Mouse (Mus musculus) left cerebral cortex, postnatal 36 days (tissue): ENCODE measurements around the gene Gm8909. TPM values are rescaled to one million over a fixed set of nuclear protein-coding genes. Genes with fewer than 3 reads are reported as not detected.
"Not testable (repeated sequence)": the region's sequence is repeated elsewhere in the genome, so short reads cannot be mapped to it uniquely, and the experiment has no call there.

Source experiments
- DNase-seq, 2 experiments: peaks; one replicate each; pipeline ENCODE4 v3.0.0; 2021 to 2022; ENCODE audit warnings: low spot score in 2 of 2, mixed read lengths in 1 of 2
- intact Hi-C: fragments of 180-260 bp; cut with DNase I; formaldehyde crosslinking; loops from one replicate; pipeline ENCODE4 v1.15.1; 2025
- total RNA-seq, 2 experiments: library from RNA; stranded (reverse); gene quantifications; 2 replicates each; pipeline ENCODE4 v1.2.3; 2021

Gm8909 gene
- total RNA-seq, 2 experiments from 2014 or later: not detected

DNA sequence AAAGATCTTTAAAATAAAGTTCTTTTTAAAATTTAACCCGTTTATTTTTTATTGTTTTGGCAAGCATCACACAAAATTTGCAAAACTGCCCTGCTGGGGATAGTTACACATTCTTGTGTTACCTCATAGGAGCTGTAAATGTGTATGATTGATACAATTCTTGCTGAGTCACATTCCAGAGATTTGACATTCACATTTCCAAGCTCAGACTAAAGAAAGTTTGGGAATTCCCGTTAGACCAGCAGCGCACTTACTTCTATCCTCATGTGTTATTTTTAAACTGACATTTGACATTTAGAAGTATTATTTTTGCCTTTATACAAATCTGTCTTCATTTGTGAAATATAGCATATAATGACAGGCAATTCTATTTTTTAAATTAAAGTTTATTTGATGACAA is 44.2 kb downstream of the Gm8909 start:
- intact Hi-C loops, DNase-seq: not testable (repeated sequence)

DNA sequence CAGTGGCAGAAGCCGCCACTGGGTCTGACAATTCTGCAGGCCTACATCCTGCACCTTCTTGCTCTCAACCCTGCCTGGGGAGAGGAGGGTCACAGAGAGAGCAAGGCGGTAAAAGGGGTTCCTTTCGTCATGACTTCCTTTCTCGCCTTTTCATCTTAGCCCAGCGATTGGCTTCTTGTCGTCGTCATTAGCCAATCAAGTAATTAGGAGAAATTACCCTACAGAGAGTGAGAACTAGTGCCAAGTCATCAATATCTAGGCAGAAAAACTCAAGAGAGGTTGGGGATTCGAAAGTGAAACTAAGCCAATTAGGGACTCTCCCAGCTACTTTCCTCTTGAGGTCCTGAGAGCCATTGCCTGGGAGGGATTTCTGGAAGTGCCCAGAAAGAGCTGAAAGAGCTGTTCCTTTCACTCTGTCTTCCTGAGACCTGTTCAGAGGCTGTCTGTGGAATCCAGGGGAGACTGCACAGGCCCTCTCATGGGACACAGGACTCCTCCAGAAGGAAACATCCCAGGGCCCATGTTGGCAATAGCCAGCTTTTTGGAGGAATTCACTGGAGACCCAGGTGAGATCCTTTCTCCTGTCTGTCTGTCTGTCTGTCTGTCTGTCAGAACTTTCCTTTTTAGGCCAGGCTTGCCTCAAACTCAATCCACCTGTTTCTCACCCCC is 46.9 kb downstream of the Gm8909 start, which contains the start of gene Gm19684:
Gene Gm19684 (plus strand): TSS at position 327 of the 669 bp plus-strand sequence.
- intact Hi-C loops, DNase-seq: not testable (repeated sequence)

DNA sequence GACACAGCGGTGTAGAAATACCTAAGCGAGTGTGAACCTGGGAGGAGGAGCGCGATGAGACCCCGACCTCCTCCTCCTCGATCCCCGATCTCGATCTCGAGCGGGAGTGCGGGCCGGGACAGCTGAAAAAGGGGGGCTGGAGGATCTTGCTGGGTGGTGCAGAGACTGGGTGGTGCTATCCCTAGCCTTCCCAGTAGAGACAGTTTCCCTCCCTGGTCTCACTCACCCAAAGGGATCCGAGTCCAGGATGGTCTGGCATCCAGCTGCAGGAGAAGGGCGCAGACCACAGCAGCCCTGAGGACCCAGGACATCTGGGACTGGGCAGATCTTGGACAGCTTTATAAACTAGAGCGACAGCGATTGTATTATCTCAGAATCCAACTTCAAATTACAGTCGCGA is 47.5 kb downstream of the Gm8909 start:
- DNase-seq, intact Hi-C loops: not testable (repeated sequence)

DNA sequence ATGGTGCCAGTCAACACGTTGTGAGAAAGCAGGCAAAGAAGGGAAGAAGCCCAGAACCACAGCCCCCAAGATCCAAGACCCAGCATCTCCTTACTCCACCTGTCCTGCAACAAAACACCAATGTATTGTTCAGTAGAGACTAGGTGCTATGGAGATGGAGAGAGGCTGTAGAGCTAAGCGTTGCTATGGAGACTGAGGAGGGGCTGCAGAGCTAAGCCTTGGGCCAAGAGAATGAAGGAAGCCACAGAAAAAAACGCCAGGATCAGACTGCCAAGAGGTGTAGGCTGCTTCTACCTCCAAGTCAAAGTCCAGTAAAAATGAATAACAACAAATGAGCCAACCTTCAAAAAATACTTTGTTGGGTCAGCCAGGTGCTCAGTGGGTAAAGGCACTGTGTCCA is 51.8 kb downstream of the Gm8909 start:
- intact Hi-C loops: not testable (repeated sequence)

More for the DNA sequence above, 51.8 kb downstream of the Gm8909 start:
- not testable (repeated sequence) for DNase-seq

Other genes with a start within 250 kb of the Gm8909 start
- gene Abcf1, start 198.8 kb downstream of the Gm8909 start, total RNA-seq: 10 to 100 TPM; 71.0 to 77.8 TPM
- gene Gnl1, start 188.7 kb downstream of the Gm8909 start, total RNA-seq: 100 to 1,000 TPM; 173 to 198 TPM
- 10 to 100 TPM; 36.9 to 40.0 TPM for gene Prr3, start 188.3 kb downstream of the Gm8909 start, total RNA-seq
- gene H2-T24, start 148.0 kb downstream of the Gm8909 start, total RNA-seq: 1 to 10 TPM; 1.1 to 2.2 TPM
- gene H2-T23, start 135.7 kb downstream of the Gm8909 start, total RNA-seq: 10 to 100 TPM; 12.6 to 15.1 TPM
- 10 to 100 TPM; 11.0 to 12.2 TPM for gene H2-T22, start 125.8 kb downstream of the Gm8909 start, total RNA-seq
- under 1 TPM in 1 of 2 experiments, not detected in 1; 0.27 TPM for gene Gm6034, start 125.6 kb downstream of the Gm8909 start, total RNA-seq
- 1 to 10 TPM in 1 of 2 experiments, under 1 TPM in 1; 0.59 to 1.9 TPM for gene Gm11127, start 110.2 kb downstream of the Gm8909 start, total RNA-seq
- gene Gm19684, start 46.9 kb downstream of the Gm8909 start, total RNA-seq: not detected
- gene Gm7030, start 39.1 kb downstream of the Gm8909 start, total RNA-seq: not detected
- gene H2-T3, start 21.8 kb upstream of the Gm8909 start, total RNA-seq: not detected
- 10 to 100 TPM; 35.7 to 39.5 TPM for gene Rpp21, start 89.5 kb upstream of the Gm8909 start, total RNA-seq
- gene Trim39, start 103.7 kb upstream of the Gm8909 start, total RNA-seq: 10 to 100 TPM; 18.9 to 25.2 TPM
- gene H2-M10.2, start 118.0 kb upstream of the Gm8909 start, total RNA-seq: not detected
- gene H2-M10.1, start 157.6 kb upstream of the Gm8909 start, total RNA-seq: not detected
- gene H2-M10.3, start 199.9 kb upstream of the Gm8909 start, total RNA-seq: not detected